ENCODE assay signal across 9 mouse cellular contexts in genomic region chr6:52577270-52577669, GRCm38 (mm10).
DNase-seq lines count a peak whose midpoint lies in the region; ATAC-seq lines count a peak whose summit lies in the region.
"Had no signal": no experiment of that assay in that cellular context is flagged by ENCODE, and none has a peak within 500 bp of the region (broad histone marks: within the 10 kb centered on the region; RNA-seq: fewer than 3 reads in every experiment).

No protein-coding gene starts in this region.

- H3K27ac ChIP-seq in hindbrain, embryonic 14.5 days, result no peak overlapping the region
- H3K27ac ChIP-seq in hindbrain, embryonic 13.5 days, result no peak overlapping the region
- no peak overlapping the region for H3K27ac ChIP-seq in embryonic facial prominence, embryonic 14.5 days (replicated peaks; ENCODE audit: low read depth, low read length)
- H3K27ac ChIP-seq: embryonic facial prominence, embryonic 12.5 days had no signal

- H3K9me3 ChIP-seq in hindbrain, embryonic 14.5 days (ENCODE audit: control insufficient read depth, low read length), result no peaks in the 10 kb centered on the region
- H3K9me3 ChIP-seq in hindbrain, embryonic 13.5 days, result no peaks in the 10 kb centered on the region
- no peaks in the 10 kb centered on the region for H3K9me3 ChIP-seq in embryonic facial prominence, embryonic 14.5 days (ENCODE audit: control insufficient read depth, low read length)
- H3K9me3 ChIP-seq: embryonic facial prominence, embryonic 12.5 days had no signal

- H3K4me1 ChIP-seq in hindbrain, embryonic 14.5 days (replicated peaks; ENCODE audit: control insufficient read depth, insufficient read depth, low read length), result no peaks in the 10 kb centered on the region
- H3K4me1 ChIP-seq in hindbrain, embryonic 13.5 days (replicated peaks), result peaks cover 5% of the 10 kb centered on the region; the same call in 1 of the 2 replicates
- H3K4me1 ChIP-seq in embryonic facial prominence, embryonic 14.5 days (ENCODE audit: control insufficient read depth, insufficient read depth, low read length), result no peaks in the 10 kb centered on the region
- H3K4me1 ChIP-seq: embryonic facial prominence, embryonic 12.5 days had no signal

- peak; percentile 81 for DNase-seq in hindbrain, embryonic 14.5 days (ENCODE audit: low spot score)
- DNase-seq in 3T3-L1 (ENCODE audit: low read depth, low spot score), result peak; percentile 58
- peak; percentile 64 for DNase-seq in CD4-positive, CD25-positive, alpha-beta regulatory T cell, adult 2 months (ENCODE audit: low read depth, low spot score)
- peak; percentile 64 for DNase-seq in embryonic facial prominence, embryonic 14.5 days (ENCODE audit: low spot score)
- no peak for DNase-seq in ovary, adult 18-20 months (ENCODE audit: low spot score)
- no peak for DNase-seq in ovary, postnatal 10 days (ENCODE audit: low spot score)
- DNase-seq: kidney, postnatal 10 days had no signal

- 29% methylated on average over 4 of the region's 4 CpGs for WGBS in hindbrain, embryonic 14.5 days
- WGBS in hindbrain, embryonic 13.5 days, result 25% methylated on average over 4 of the region's 4 CpGs
- 35% methylated on average over 4 of the region's 4 CpGs for WGBS in embryonic facial prominence, embryonic 14.5 days

- ATAC-seq in hindbrain, embryonic 14.5 days (ENCODE audit: low FRiP score), result no peak
- no peak for ATAC-seq in hindbrain, embryonic 13.5 days (ENCODE audit: low FRiP score)
- ATAC-seq in embryonic facial prominence, embryonic 14.5 days (ENCODE audit: low read depth), result no peak

- no peak overlapping the region for H3K4me2 ChIP-seq in hindbrain, embryonic 14.5 days (replicated peaks)
- no peak overlapping the region for H3K4me2 ChIP-seq in hindbrain, embryonic 13.5 days
- H3K4me2 ChIP-seq in embryonic facial prominence, embryonic 14.5 days (ENCODE audit: low read depth, low read length), result no peak overlapping the region
- H3K4me2 ChIP-seq: embryonic facial prominence, embryonic 12.5 days had no signal

- peaks cover 13% of the 10 kb centered on the region for H3K27me3 ChIP-seq in hindbrain, embryonic 14.5 days (ENCODE audit: control insufficient read depth, insufficient read depth, low read length)
- peaks cover 40% of the 10 kb centered on the region for H3K27me3 ChIP-seq in hindbrain, embryonic 13.5 days
- no peaks in the 10 kb centered on the region for H3K27me3 ChIP-seq in embryonic facial prominence, embryonic 14.5 days (replicated peaks; ENCODE audit: control insufficient read depth, insufficient read depth, low read length)
- H3K27me3 ChIP-seq: embryonic facial prominence, embryonic 12.5 days had no signal

- no peak overlapping the region for H3K9ac ChIP-seq in hindbrain, embryonic 14.5 days
- H3K9ac ChIP-seq in hindbrain, embryonic 13.5 days, result no peak overlapping the region
- H3K9ac ChIP-seq in embryonic facial prominence, embryonic 14.5 days (ENCODE audit: low read depth, low read length), result no peak overlapping the region
- H3K9ac ChIP-seq: embryonic facial prominence, embryonic 12.5 days had no signal

- H3K36me3 ChIP-seq in hindbrain, embryonic 14.5 days (replicated peaks; ENCODE audit: control insufficient read depth, insufficient read depth), result no peaks in the 10 kb centered on the region
- H3K36me3 ChIP-seq in hindbrain, embryonic 13.5 days, result no peaks in the 10 kb centered on the region
- H3K36me3 ChIP-seq in embryonic facial prominence, embryonic 14.5 days (ENCODE audit: control insufficient read depth, insufficient read depth, low read length), result no peaks in the 10 kb centered on the region
- H3K36me3 ChIP-seq: embryonic facial prominence, embryonic 12.5 days had no signal

- no peak overlapping the region for H3K4me3 ChIP-seq in hindbrain, embryonic 14.5 days (replicated peaks; ENCODE audit: low read length)
- no peak overlapping the region for H3K4me3 ChIP-seq in hindbrain, embryonic 13.5 days
- no peak overlapping the region for H3K4me3 ChIP-seq in embryonic facial prominence, embryonic 14.5 days (ENCODE audit: low read depth, low read length)
- H3K4me3 ChIP-seq: embryonic facial prominence, embryonic 12.5 days had no signal

Comparison
In these comparisons a context has a peak if more than half of its experiments do, and no peak if none do; other contexts are left out.
1. DNase-seq: peak in hindbrain, embryonic 14.5 days (single experiment), 3T3-L1 (single experiment), CD4-positive, CD25-positive, alpha-beta regulatory T cell, adult 2 months (single experiment) and embryonic facial prominence, embryonic 14.5 days (single experiment); none in ovary, adult 18-20 months (single experiment) and ovary, postnatal 10 days (single experiment).